Mouse (Mus musculus) mature B cell (primary cell): ENCODE measurements around the gene Esrrg.

Experiments used
- in situ Hi-C: fragments of 300-500 bp; cut with MboI; formaldehyde crosslinking; loops from 2 replicates; pipeline ENCODE4 v1.14.3; 2019

The Esrrg gene

DNA sequence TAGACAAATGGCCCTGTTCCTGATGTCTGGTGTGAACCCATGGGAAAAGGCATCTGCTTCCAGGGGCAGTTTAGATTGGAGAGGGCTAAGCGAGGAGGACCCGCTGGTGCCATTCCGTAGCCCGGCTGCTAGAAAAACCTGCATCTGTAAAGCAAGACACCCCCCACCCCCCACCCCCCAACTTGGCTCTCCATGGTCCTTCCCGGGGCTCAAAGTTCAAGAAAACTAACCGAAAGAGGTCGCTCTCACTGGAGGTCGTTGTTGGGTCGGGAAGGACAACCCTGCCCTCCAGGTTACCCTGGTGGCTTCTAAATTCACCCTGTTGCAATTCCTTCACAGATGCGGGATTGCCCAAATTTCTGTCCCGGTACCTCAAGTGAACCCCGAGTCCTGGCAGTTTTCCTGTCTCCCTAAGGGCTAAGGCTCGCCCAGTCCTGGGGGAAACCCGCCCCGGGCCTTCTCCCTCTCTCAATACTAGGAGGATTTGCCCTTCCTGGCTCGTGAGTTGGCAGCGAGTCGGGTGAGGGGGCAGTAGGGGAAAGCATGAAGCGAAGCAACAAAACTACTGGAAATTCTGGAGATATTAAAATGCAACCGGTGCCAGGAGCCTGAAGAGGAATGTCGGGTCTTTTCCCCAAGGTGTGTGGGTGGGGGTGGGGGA is at the start of gene Esrrg:
Gene Esrrg, plus strand, starts transcription at position 531 of the 661 bp plus-strand sequence.
- in situ Hi-C loops: no loop called here

DNA sequence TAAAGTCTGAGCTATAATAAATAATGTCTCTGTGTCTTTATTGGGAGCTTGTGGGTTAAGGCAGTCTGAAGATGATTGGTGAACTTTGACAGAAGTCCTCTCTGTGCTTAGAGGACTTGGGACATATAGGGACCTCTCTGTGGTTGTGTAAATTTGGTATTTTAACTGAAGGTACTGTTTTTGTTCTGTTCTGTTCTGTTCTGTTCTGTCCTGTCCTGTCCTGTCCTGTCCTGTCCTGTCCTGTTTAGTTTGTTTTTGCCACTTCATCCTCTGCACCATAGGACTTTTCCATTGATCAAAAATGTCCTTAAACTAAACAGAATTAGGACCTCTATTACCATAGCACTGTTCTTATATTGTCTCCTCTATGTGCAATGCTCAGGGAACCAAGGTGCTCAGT is 24.6 kb upstream of the Esrrg start:
- in situ Hi-C loops: no loop called here

DNA sequence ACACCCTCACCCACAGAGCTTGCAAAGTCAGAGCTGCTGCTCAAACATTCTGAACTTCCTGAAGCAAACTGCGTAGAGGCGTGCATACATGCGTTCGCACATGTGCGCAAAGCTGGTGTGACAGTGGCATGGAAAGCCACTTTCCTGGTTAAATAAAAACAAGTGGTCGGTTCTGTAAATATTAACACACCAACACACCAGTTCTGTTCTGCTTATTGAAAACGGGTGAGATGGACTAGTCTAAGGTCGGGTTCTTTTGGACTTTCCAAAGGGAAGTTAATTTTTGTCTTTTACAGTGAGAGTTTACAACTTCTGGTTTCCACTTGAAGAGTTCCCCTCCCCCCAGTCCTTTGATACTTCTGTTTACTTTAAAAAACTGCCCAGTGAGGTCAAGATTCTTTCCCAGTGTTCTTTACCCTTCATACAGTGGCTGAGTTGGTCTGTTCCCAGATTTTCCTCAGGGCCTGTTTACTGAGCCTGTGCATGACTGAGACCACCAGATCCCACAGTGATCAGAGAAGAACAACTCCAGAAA is 22.0 kb upstream of the Esrrg start:
- in situ Hi-C loops: no loop called here

DNA sequence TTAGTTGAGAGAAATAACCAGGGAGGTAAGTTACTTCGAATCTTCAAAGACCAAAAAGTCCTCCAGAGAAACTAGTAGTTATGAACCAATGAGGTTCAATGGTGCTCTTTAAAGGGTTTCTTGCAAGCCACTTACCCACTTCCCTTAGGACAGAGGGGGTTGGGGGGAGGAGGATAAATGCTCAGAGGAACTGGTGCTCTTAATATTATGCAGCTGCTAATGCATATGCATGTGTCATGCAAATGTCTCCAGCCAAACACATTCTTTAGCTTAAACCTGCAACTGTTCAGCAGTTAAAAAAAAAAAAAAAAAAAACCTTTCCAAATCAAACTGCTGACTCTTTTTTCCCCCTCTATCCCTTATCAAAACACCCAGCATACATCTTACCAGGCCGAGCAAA is 5.6 kb upstream of the Esrrg start:
- in situ Hi-C loops: no loop called here

DNA sequence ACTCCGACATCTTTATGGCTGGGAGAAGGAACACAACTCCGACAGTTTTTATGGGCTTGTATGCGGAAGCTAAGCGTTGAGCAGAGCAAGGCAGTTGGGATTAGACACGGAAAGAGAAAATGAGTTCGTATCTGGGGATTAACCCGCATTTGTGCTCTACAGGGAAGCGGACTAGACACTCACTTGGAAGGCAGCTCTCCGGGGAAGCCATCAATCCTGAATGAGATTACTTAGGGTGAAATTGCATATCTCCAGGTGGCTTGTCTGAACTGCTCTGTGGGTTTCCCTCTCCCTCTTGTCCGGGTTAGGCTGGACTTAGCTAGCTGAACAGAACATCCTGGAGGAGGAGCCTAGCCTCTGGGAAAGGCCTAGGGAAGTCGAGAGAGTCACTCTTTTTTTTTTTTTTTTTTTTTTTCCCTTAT is 4.5 kb upstream of the Esrrg start:
- in situ Hi-C loops: no loop called here

DNA sequence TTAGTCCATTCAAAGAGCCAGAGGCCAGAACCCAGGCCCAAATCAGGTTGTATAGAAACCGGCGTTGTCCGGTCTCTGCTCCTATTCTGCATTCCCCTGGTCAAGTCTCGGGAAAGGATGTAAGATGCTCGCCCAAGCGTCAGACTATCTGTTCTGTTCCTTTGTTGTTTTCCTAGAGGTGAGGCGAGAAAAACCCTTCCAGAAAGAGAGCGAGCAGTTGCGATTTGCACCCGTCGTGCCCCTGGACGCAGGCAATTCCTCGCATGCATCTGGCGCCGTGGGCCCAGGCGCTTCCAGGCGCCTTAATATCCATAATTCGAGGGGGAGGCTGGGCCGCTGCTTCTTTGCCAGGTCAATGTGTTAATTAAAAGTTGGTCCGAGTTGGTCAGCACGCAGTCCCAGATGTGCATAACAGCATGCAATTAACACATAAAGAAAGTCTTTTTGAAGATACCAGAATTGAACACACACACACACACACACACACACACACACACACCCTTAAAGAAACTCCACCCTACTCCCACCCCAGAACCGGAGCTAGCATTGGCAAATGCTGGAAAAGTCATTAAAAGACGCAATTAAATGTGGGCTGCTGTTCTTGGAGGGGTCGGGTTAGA is 3.8 kb upstream of the Esrrg start:
- in situ Hi-C loops: no loop called here

DNA sequence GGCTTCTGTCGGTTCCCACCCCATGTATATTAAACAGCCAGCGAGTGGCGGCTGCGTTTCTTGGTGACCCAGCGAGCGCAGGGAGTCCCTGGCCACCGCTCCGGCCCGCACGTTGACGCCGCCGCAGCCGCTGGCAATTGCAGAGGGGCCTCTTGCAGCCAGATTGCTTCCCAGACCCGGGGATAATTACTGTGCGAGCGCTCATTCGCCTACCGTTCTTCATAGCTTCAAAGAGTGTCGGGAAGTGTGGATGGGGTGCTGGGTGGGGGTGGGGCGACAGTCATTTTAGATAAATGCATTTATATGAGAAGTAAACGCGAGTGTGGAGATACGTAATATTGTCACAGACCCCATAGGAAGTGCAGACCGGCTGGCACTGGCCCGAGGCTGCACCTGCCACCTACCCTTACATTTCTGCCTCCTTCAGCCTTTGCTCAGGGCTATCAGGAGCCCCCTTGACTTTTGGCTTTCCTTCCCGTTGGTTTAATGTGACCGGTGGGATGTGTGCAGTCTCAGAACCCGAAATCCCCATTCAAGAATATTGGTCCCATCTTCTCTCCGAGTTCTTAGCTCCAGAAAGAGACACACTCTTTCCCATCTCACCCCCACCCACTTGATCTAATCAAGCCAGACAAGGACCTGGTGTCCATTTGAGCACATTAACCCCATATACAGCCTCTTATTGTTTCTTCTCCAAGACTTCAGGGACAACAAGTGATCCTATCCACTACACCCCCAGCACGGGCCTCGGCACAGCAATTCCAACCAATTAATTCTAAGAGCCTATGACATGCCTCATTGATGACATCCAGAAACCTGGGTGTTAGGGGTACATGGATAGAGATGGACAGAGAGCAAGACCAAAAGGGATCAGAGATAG is 3.0 kb upstream of the Esrrg start:
- in situ Hi-C loops: no loop called here

DNA sequence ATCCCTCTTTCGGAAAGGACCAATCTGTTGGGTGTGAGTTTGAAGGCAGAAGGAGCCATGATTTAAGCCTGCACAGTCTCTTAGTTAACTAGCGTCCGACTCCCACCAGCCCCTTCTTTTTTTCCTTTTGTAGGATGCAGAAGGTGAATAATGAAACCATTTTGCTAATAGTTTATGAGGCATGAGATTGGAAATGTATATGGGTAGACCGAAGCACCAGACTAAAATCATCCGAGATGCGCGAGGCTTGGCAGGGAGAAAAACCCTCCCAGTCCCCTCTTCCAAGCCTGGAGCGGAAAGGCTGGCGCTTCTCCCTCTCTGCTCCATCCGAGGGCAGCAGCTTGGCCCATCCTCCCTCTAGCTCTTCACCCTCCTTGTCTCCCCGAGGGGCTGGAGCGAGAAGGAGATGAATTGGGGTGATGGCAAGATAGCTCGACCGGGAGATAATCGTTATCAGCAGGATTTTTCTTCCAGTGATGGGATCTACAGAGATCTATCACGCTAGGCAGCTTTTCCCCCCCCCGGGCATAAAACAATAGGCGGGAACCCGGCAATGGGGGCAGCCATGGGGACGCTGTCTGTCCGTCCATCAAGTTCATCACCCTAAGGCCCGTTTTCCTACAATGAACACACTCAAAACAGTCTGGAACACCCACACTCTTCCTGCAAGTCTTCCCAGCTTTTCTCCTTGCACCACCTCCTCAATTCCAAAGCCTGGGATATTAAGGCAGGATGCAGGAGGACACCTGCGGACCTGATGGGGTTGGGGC is 2.1 kb upstream of the Esrrg start:
- in situ Hi-C loops: no loop called here

DNA sequence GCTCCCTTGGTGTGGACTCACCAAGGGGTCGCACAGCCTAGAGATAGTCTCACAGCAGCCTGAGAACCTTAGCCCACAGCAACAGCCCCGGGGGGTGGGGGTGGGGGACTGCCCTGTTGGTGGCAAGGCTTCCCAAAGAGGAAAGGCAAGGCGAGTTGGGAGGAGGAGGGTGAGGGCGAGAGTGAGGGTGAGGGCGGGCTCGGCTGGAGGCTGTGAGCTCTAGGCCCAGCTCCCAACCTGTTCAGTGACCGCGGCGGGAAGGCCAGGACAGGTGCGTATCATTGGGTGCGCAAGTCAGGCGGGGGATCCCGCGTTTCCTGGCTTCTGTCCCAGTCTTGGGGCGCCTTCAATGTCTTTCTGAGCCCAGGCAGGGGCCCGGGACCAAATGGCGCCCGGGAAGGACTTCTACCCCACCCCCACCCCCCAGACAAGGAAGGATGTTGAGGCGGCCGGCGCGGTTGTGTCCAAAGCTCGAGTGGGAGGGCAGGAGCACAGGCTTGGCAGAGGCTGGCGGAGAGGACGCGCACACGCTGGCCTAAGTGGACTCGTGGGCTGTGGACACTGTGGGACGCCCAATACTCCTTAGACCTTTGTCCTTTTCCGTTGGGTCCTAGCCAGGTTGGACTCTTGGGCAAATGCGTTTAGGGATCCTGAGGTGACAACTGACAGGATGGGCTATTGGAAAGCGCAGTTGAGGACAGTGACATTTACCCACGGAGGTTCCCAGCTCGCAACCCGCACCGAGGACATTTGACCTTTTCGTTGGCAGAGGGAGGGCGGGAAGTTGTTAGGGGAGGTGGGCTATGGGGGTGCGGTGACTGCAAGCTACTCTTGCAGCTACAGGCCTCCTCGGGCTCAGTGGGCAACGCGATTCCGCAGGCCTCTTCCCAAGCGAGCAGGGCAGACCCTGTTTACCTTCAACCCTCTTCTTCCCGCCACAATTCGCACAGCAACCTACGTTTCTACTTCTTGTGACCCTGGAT is 1.2 kb upstream of the Esrrg start:
- in situ Hi-C loops: no loop called here

DNA sequence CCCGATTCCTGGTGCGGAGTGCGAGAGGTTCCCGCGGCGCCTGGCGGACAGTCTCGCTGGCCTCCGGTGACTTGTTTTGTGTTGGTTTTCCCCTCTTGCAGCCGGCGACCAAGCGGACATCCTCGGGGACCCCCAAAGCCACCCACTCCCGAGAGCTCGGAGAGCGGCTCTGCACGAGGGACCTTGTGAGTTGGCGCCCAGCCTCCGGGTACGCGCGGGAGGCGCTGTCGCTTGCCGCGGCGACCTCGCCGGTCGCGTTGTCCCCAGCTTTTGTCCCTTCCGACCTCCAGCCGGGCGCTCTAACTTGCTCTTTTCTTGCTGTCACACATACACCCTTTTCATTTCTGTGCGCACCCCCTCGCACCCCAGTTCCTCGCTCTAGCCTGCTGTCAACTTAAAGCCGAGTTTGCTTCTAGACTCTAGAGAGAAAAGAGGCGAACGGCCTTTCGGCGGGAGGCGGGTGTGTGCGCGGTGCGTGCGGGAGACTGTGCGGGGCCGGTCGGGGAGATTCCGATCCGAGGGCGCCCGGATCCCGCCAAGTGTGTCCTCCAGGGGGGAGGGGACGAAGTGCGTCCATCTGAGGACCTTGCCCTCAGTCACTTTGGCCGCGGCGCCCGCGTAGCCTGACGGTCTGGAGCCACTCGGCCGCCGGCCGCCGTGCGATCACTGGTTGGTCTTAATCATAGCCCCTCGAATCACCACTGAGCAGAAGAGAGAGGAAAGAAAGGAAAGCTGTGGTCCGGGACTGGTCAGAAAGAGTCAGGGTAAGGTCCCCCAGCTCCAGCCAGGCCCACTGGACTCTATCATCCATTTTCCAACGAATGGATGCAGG is 646 bp downstream of the Esrrg start:
- in situ Hi-C loops: no loop called here

DNA sequence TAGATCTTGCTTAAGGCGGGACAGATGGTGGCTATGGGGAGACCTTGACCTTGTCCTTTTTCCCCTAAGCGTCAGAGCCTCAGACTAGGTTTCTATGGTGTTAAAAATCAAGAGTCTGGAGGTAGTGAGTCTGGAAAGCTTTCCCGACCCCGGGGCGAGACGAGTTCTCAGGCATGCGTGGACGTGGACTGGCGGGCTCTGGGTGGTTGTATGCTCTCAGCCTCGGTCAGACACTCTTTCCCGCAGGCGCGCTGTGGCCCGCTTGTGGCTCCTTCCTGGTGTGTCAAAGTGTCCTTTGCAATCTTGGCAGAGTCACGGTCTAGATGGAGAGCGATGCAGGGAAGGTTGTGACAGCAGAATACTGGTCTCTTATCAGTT is 1.3 kb downstream of the Esrrg start:
- in situ Hi-C loops: no loop called here

DNA sequence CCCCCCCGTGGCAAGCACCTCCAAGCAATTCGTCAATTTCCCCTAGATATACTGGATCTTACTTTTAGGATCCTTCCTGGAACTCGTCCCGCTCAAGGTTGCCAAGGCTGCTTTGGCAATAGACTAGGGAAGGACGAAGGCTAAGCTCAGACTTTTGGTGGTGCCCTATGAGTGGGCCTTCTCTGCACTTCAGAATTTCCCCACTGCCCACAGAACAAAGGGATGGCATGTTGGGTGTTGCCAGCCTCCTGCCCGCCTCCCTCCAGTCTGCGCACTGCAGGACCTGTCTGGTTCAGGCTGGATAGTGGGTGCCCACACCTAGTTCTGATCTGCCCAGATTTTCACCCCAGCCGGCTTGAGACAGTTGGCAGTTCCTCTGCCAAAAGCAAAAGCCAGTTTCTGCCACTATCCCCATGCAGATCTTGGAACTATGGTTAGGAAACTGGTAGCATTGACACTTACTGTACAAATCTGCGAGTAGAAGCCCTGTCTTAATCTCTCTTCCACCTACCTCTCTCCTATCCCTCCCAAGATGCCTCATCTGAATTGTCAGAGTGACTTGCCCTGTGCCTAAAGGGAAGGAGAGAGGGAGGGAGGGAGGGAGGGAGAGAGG is 1.9 kb downstream of the Esrrg start:
- in situ Hi-C loops: no loop called here

DNA sequence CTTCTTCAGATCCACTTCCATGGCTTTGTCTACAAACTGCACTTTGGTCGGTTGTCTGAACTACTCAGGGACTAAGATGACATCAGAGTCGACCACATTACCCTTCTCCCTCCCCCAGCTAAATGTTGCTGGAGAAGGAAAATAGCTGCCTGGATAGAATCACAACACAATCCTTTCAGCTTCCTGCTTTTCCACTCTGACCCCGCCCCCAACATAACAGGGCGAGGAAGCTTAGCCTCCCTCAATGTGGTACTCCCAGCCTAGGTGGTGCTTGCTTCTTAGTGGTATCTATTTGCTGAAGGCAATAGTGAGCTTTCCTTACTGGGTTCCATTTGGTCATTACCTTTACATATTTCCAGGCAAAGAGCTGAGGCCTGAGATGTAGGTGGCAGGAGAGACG is 3.3 kb downstream of the Esrrg start:
- in situ Hi-C loops: no loop called here

DNA sequence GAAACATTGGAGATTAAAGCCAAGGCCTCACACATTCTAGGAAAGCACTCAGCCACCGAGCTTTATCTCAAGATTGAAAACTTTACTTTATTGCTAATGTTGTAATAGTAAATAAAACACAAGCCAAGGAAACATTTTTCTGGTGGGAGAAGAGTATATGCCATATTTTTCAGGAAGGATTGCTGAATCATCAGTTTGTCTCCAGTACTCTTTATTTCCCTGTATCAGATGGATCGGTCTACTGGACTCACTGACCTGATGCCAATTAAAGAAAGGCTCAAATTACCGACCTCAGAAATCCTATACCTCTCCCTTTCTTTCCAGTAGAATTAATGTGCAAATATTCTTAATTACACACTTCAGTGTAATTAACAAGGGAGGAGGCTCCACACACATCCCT is 4.7 kb downstream of the Esrrg start:
- in situ Hi-C loops: no loop called here

DNA sequence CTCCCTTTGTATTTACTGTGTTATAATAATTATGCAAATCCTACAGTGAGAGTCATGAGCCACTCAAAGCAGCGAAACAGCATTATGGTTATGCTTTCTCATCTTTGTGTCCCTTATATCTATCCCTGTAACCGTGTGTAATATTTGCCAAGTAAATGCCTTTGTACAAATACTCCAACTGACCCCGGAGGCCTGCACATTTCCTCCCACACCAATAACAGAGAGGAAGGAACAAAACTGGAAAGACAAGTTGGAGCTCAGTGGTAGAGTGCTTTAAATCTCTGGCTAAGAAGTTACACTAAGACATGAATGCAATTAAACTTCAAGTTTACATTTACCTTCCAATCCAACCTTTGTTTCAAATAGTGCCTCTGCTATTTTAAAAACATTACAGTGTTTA is 15.4 kb downstream of the Esrrg start:
- in situ Hi-C loops: no loop called here

DNA sequence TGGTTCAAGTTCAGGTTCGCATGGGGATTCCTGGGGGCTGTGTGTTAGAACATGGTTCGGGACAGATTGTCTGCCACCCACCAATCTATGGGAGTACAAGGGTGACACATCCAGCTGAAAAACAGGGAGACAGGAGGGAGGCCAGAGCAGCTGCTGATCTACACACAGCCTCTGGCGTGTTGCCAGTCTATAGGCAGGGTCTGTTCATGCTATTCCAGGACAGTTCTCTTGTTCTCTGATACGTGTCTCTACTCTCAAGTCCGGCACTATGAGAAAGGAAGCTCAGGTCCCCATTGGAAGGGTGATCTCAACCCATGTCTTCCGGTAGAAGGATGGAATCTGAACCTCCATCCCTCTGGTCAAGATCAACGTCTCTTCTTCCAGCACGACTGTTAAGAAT is 21.8 kb downstream of the Esrrg start:
- in situ Hi-C loops: no loop called here

DNA sequence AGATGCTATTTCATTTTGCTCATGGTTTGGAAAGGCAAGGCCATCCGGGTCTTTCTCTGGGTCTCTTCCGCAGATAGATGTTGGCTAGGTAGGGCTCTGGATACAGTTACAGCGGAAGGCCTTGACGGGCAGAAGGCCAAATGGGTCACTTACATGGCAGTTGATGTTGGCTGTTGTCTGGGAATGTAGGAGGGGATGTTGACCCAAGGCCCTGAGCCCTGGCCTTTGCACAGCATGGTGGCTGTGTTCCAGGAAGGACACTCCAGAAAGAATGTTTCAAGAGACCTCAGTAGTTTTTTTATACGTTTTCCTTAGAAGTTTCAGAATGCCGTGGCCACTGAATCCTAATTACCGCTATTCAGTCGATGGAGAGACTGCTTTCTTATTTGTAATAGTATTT is 22.9 kb downstream of the Esrrg start:
- in situ Hi-C loops: no loop called here

DNA sequence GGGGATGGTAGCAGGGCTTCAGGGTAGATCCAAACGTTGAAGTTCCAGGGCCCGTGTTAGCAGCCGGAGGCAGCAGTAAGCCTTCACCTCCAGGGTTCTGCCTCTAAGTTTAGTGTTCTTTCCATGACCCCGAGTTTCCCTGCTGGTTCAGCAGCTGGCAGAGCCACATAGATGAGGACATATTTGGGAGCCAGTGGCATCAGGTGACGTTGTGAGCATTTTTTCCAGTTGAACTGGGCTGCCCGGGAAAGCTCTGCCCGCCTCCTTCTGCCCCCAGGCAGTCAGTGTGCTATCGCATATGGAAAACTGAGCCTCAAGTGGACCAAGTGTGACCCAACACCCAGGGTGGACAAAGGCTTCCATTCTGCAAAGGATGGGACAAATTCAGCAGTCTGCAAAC is 36.7 kb downstream of the Esrrg start:
- in situ Hi-C loops: no loop called here

DNA sequence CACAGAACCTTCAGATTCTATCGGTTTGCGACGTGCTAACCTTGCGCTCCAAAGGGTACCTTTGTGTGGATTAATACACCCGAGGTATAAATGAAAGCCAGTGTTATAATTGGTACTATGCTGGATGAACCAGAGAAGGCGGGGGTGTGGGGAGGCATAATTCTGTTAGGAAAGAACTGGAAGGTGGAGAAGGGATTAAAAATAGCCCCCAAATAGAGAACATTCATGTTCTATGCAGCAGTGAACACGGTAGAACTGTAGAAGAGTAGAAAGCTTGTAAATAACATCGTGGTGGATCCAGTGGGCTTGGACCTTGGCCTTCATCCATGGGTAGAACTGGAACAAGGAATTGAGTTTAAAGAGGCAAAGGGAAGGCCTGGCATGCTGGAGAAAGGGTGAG is 40.0 kb downstream of the Esrrg start:
- in situ Hi-C loops: no loop called here
